Mouse (Mus musculus) urinary bladder, postnatal 14 days (tissue): ENCODE results near the gene Adgrb2.

Source experiments
- DNase-seq: peaks from one replicate; pipeline ENCODE4 v3.0.0; 2021; ENCODE audit warnings: low spot score

The Adgrb2 gene

DNA sequence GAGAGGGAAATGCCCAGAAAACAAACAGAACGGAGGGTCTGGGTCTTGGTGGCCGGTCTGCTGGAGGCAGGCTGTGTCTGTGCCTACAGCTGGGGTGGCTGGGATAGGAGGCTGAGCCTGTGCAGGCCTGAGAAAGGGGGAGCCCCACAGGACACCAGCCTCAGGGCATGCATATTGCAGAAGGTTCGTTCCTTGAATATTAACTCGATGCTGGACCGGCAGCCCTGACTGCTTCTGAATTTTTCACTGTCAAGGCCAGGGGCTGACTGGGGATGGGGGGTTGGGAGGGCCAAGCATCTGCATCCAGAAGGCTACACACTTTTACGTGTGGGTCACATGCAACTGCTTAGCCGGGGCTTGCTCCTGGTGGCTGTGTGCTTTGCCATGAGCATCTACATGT, 48.8 kb downstream of the Adgrb2 start:
- DNase-seq: no peak

DNA sequence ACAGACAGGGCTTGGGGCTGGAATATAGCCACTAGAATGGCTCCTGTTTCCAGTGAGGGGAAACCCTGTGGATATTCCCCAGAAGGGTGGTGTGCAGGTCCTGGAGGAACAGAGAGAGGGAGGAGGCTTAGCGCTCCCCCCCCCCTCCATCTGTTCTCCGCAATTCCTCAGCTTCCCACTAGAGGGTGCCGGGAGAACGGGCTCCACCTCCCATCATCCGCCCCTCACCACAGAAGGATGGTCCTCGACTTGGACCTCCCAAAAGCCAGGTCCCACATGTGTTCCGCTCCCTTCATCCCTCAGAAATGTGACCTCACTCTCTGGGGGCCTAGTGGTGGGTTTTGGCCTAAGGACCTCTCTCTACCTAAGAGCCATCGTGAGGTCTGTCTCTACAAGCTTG, 51.4 kb downstream of the Adgrb2 start:
- DNase-seq: peak; percentile 50

DNA sequence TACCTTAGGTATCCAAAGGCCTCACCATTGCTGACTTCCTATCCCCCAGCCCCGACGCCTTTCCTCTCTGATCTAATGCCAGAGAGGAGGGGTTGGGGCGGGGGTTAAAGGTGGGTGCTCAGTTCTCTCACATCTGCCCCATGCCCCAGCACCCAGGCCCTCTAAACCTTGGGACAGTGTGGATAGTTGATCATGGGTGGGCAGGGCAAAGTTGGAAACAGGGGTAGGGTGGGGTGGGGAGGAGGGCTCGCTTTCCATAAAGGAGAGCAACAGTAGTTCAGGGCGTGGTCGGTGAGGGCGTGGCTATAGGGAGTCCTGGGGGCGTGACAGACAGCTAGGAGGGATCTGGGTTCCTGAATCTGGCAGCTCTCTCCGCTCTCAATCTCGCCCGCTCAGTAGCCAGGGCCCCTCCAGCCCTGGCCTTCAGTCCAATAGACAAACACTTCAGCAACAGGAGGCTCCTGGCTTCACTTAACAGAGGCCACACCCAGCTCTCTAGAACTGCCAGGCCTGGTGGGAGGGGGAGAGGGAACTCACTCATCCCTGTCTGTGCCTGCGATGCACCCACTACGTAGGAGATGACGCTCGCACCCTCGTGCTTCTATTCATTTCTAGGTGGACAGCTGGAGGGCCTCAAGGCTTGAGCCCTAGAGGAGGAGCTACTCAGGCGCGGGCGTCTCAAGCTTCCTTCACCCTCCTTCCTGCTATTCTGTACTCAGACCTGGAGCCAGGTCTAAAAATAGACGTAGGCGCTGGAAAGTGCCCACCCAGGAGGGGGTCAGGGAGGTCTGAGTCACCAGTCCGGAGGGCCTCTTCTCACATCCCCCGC, 52.1 kb downstream of the Adgrb2 start:
- DNase-seq: peak; percentile 84

DNA sequence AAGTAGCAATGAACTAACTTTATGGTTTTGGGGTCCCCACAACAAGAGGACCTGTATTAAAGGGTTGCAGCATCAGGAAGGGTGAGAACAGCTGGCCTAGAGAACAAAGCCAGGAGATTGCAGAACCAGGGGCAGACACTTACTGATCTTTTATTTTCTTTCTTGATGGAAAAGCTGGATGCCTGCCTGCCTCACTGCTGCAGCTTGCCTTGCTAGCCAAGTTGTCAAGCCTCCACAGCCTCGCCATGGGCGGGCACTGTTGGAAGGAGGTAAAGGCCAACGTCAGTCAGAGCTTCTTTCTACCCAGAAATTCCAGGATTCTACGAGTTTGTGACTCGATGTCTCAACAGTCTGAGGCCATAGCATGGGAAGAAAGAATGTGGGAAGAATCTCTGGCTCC, 54.7 kb downstream of the Adgrb2 start:
- DNase-seq: no peak

DNA sequence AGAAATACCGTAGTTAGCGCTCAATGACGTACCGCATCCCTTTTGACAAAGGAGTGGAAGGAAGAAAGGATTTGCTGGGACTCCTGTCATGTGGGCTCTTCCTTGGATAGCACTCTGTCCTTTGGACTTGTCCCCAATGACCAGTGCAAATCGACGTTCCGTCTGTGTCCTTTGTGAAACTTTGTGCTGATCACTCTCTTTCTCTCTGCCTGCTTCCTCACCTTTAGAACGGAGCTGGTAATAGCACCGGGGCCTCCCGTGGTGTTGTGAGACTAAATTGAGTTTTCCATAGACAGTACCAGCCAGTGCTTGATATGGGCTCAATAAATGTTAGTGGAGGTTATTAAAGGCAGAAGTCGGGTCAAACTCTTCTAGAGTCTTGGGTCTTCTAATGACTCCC, 56.4 kb downstream of the Adgrb2 start:
- DNase-seq: no peak

- DNase-seq: no peak
Observed at GRCm38 (mm10) chr4:130044211-130044610, 59.5 kb downstream of the Adgrb2 start.

DNA sequence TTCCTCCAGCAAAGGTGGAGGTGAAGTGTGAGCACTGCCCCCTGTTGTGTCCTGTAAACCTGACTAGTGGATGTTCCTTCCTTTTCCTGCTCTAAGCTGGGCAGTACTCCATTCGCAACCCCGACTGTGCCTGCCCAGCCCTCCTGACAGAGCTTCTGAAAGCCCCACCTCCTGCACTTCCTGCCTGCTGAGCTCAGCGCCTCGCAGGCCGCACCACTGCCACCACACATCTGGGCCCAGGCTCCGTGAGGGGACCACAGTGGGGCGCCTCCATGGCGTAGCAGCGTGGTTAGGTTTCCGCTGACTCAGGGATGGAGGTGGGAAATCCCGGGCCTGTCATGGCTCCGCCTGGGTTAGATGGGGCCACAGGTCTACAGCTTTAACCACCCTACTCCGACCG, 60.9 kb downstream of the Adgrb2 start:
- peak; percentile 37 for DNase-seq

GRCm38 (mm10) chr4:130047331-130048202, 62.9 kb downstream of the Adgrb2 start, which contains the start of gene Col16a1:
Gene Col16a1, plus strand, starts transcription at chr4:130047840.
- DNase-seq: peak; percentile 94

- no peak for DNase-seq
Observed at GRCm38 (mm10) chr4:130048203-130048479, 63.5 kb downstream of the Adgrb2 start.

DNA sequence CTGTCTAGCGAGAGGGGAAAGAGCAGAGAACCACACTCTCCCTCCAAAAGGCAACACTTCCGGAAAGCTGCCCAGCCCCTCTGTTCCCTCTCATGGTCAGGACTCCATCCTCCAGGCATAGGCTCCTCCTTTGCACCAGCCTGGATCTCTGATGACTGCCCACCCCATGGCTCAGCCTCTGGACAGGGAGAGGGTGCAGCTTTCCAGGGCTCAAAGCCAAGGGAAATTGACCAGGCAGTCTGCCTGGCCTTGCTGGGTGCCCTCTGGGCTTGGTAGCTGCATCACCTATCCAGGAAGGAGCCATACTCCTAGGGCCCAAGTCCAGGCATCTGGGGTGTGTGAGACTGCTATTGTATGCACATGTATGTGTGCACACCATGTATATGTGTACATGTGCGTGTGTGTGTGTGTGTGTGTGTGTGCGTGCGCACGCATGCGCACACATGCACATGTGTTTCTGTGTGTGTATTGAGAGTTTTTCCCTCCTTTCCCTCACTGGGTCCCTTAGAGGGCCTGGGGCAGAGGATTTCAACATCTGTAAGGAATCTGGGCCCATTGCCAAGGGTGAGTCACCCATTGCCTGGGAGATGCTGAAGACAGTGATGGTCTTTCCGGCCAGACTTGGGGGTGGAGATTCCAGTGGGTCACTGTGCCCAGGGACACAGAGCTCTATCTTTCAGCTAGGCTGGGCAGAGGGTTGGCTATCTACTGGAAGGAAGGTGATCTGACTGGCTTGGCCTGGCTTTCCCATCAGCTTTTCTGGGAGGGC, 65.6 kb downstream of the Adgrb2 start:
- peak; percentile 92 for DNase-seq

DNA sequence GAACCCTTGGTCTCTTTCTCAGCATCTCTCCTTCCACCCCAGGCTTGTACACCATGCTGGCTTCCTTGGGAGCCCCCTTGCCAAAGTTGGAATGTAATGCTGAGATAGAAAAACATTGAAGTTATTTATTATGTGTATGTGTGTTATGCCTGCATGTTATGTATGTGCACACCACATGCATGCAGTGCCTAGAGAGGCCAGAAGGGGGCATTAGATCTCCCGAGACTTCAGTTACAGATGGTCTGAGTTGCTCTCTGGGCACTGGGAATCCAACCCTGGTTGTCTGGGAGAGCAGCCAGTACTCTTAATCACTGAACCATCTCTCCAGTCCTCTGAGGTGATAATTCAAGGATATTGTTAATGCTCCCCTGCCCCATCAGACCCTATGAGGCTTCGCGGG, 67.6 kb downstream of the Adgrb2 start:
- no peak for DNase-seq

DNA sequence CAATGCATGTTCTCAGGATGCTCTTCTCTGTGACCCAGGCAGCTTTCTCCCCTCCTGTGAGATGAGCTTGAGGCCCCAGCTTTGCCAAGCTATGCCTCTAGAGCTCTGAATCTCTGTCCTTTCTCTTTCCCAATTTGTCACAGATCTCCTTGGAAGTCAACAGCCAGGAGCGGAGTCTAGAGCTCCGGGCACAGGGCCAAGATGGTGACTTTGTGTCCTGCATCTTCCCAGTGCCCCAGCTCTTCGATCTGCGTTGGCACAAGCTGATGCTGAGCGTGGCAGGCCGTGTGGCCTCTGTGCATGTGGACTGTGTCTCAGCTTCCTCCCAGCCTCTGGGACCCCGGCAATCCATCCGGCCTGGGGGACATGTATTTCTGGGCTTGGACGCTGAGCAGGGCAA, 68.4 kb downstream of the Adgrb2 start:
- no peak for DNase-seq

- DNase-seq: no peak
Observed at GRCm38 (mm10) chr4:130054727-130055126, 70.1 kb downstream of the Adgrb2 start.

GRCm38 (mm10) chr4:130055160-130056010, 70.7 kb downstream of the Adgrb2 start:
- DNase-seq: no peak

- DNase-seq: no peak
Observed at GRCm38 (mm10) chr4:130056011-130056322, 71.3 kb downstream of the Adgrb2 start.

- DNase-seq: no peak
Observed at GRCm38 (mm10) chr4:130056471-130056870, 71.8 kb downstream of the Adgrb2 start.

DNA sequence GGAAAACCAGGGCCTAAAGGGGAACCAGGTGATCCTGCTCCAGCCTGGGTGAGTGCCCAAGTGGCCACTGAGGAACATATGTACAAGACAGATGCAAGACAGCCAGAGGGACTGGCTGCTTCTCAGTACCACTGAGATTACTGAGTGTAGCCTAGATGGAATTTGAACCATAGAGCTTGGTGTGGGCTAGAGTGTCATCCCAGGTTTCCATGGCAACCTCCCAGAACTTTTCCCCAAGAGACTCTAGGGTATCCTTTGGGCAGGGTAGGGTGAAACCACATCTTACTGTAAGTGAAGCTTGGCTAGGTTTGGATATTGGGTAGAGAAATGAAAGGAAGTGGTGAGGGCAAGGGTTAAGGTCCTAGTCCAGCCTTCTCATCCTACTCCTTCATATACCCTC, 76.3 kb downstream of the Adgrb2 start:
- DNase-seq: no peak

- no peak for DNase-seq
Observed at GRCm38 (mm10) chr4:130063191-130063590, 78.5 kb downstream of the Adgrb2 start.

GRCm38 (mm10) chr4:130066816-130067215, 82.1 kb downstream of the Adgrb2 start:
- no peak for DNase-seq

- DNase-seq: no peak
Observed at GRCm38 (mm10) chr4:130070523-130070922, 85.9 kb downstream of the Adgrb2 start.

DNA sequence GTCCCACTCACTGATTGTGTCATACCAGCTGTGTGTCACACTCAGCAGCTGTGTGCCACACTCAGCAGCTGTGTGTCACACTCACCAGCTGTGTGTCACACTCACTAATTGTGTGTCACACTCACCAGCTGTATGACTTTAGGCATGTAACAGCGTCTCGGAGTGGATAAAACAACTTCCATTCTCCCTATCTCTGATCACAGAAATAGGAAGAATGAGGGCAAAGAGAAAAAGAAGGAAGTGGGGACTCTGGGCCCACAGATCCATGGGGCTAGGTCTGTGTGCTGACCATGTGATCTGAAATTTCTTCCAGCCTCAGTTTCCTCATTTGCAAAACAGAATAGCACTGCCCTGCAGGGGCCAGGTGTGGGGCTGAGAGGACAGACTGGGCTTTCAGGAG, 87.1 kb downstream of the Adgrb2 start:
- DNase-seq: no peak
